Mouse (Mus musculus): ENCODE measurements at regions not wholly inside any gene's neighbourhood (a gene's known extent, or its start where the extent isn't known, plus 50 kb on each side); places are given as distances from the start of the nearest gene placed in this dataset.

GRCm38 (mm10) chr1:193672681-193673080, 302.6 kb upstream of the Camk1g start:
- no peak for DNase-seq

DNA sequence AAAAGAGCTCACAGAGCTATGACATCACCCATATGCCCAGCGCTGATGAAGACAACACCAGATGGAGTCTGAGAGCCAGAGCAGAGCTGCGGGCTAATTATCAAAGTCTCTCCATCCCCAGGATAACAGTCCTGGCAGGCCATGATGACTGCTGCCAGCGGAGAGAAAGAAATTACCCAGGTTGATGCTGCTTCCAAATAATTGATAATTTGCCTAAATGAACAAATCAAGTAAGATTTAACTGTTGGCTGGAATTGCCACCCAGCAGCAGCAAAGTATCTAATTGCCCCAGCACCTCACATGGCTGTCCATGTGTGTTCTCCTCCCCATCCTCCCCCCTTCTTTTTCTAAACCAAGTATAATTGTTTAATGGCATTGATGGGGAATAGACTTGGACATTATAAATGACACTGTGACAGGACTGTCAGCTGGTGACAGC, 301.7 kb upstream of the Camk1g start:
- no peak for DNase-seq

- no peak for DNase-seq
These were observed 300.9 kb upstream of the Camk1g start for GRCm38 (mm10) chr1:193671046-193671445.

DNA sequence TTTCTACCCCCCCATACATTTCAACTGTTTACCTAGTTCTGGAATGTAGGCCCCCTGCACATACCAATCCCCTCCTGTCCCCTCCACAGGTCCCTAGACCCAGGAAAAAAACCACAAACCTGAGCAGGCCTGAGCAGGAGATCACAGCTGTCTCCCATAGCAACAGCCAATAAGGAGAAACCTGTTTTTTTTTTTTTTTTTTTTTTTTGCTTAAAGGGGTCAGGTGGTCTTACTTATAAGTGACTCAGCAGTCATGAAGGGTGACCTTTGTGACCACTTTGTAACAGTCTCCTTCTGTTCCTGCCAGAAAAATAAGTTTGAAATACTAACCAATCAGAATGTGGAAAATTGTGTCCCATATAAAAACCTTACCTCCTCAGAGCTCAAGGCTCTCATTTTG, 299.9 kb upstream of the Camk1g start:
- DNase-seq = no peak

DNA sequence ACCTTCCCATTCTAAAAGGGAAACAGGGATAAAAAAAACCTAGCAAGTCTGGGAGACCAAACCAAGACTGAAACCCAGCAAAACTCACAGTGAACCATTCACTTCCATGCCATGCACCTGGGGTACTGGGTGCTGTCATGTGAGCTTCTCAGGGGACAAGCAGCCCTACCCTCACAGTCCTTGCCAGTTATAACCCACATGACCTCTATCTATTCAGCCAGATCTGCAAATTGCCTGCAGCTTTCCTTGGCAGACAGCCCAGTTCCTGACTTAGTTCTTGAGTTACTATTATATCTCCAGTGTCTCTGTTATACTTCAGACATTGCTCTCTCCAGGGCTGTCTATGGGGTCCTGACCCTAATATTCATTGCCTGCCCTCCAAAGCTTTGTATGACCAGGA, 298.7 kb upstream of the Camk1g start:
- peak; percentile 18 for DNase-seq

DNA sequence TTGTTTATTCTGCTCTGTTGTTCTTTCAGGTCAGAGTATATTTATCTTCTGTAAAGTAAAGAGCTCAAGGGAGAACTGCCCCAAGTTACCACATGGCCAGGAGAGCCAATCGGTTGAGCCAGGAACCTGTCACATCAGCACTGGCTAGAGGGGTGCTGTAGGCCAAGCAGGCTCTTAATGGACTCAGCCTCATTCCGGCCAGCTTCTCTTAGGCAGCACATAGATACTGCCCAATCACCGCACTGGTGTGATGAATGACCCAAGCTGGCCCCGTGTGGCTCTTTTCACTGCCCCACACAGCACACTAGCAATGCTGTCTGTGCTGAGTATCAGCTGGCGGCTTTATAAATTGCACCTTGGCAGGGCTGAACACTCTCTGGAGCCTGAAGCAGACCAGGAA, 295.8 kb upstream of the Camk1g start:
- DNase-seq = no peak

- no peak for DNase-seq
These were observed 294.5 kb upstream of the Camk1g start for GRCm38 (mm10) chr1:193664569-193664968.

DNA sequence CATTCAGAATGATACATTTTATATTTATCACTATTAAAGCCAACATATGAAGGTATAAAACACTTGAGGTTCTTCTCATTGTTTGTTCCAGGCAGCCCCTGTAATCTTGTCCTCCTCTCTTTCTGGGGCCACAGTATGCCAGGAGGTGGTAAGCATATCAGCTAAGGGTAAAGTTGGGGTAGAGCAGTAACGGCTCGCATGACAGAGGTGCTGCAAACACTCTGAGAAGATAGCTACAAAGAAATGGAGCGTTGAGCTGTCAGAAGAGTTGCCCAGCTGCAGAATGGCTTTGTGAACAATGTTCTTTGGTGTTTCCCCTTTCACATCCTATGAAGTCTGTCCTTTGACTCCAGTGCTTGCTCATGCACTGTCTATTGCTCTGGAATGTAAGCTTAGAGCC, 293.5 kb upstream of the Camk1g start:
- no peak for DNase-seq

DNA sequence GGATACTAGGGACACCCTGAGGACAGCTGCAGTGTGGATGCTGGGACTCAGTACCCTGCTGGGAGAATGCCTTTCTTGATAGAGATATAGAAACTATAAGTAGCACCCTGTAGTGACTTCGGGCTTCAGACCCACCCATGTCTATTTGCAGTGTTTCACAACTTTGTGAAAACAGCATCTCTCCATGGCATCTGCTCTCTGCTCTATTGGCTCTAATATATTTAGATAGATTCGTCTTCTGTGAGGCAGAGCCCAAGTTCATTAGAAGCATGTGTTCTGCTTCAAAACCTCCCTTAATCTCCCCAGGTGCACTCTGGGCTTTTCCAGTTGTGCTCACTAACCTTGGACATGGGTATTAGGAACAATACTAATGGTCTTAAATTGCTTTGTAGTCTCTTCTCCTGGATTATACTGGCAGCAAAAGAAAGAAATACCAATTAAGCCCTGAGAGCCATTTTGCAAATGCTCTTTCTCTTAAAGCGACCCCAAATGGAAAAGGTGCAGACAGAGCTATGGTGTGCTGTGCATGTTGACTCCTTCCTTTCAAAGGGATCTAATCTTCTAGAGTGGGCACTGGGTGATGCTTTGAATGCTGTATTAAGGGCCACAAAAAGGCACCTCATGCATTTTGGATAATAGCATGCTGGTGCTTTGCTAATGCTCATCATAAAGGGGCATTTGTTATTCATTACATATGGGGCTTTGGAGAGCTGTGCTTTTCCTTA, 292.2 kb upstream of the Camk1g start:
- no peak for DNase-seq

DNA sequence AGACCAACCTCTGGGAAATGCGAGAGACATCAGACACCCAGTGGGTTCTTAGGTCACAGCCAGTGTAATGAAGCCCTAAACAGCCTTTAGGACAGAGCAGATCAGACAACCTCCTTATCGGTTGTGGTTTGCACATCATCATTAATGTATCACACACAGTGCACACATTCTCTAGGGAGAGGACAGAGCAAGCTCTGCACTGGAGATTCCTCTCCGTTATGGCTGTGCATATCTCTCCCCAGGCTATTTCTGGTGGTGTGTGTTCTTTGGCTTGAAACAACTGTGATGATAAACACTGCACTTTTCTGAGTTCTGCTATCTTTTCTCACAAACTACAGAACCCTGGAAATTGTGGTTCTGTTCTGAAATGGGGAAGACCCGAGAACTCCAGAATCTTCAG, 291.3 kb upstream of the Camk1g start:
- DNase-seq = no peak

DNA sequence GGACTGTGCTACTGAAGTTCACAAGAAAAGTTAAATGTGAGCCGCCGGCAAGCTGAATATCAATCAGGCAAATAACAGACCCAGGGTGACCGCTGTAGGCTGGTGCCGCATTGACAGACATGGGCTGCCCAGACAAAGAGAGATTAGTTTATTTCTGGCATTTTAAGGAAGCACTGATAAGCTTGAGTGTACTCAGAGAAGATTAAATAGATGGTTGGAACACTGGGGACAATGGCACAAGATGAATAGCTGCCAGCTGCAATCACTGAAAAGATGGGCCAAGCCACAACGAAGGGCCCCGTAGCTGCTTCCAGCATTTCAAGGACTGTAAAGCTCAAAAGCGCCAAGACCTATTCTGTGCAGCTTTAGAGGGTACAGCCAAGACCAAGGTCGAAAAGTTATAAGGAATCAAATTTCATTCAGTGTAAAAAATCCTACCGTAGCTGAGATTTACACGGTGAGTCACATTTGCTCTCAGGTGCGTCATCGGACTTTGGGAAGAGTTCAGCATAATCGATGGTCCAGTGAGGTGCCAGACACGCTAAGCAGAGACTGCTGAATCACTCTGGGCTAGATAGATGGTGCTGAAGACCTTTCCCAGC, 285.1 kb upstream of the Camk1g start:
- DNase-seq = no peak

DNA sequence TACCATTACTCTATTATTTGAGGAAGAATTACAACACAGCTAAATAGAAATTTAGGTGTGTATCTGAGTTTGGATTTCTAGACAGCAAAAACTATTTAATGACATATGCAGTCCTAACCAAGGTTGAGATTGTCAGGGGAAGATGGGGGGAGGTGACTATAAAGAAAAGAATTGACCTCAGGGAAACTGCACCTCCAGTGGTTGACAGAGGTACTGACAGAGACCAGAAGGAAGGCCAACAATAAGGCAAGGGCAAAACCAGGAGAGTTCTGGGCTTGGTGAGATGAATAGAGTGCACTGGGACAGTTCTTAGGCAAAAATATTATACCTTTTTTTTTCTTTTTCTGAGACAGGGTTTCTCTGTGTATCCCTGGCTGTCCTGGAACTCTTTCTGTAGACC, 280.2 kb upstream of the Camk1g start:
- DNase-seq = no peak

GRCm38 (mm10) chr1:193649400-193649799, 279.3 kb upstream of the Camk1g start:
- no peak for DNase-seq

DNA sequence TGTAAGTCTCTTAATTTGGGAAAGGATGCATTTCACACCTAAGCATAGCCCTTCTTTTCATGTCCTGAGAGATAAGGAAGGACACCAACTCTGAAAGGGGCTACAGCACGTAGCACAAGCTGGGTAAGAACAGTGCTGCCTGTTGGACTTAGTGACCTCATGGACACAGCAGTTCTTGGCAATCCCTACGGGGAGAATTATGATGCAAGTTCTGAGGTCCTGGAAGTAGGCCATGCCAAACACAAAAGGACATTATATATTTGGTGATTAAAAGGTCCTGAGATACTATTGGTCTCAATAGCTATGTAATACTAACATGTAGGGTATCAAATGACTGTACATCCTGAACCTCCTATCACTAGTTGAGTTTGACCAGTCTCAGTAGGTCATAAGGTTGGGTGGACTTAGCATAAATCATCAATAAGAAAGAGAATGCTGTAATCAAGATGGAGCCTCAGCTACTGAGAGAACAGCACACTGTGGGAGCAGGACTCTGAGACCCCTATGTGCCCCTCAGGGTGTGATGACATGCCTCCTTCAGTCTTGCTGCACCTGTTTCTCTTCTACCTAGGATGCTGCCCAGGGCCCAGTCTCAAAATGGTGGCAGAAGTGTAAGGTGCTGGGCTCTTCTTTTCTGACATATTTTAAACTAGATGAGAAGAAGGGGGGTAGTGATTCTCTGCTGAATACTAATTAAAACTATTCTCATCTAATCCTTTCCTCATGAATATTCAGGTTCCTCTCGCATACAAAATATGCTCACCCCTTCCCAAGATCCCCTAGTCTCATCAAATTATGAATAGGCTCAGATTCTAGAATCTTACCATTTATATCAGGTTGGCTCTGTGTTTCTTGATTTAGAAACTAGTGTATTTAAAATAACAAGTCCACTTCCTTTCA, 277.5 kb upstream of the Camk1g start:
- DNase-seq = no peak

GRCm38 (mm10) chr1:193644506-193644905, 274.4 kb upstream of the Camk1g start:
- no peak for DNase-seq

DNA sequence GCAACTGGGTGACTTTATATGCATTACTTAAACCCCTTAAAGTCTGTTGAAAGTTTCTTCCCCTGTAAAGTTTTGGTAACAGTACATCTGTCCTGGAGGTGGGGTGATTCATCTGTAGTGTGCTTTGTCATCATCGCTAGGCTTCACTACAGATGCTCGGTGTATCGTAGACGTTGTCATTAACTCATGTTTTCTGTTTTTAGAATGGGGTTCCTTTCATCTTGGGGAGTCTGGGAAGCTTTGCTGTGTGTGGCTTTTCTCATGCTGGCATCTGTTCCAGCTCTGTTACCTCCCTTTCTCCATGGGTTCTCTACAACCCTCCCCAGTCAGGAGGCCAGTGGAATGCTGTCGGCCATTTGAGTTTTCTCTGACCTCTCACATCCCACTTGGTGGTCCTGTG, 266.4 kb upstream of the Camk1g start:
- no peak for DNase-seq

GRCm38 (mm10) chr1:193632115-193632514, 262.0 kb upstream of the Camk1g start:
- no peak for DNase-seq

- DNase-seq = no peak
These were observed 259.8 kb upstream of the Camk1g start for GRCm38 (mm10) chr1:193629887-193630286.

DNA sequence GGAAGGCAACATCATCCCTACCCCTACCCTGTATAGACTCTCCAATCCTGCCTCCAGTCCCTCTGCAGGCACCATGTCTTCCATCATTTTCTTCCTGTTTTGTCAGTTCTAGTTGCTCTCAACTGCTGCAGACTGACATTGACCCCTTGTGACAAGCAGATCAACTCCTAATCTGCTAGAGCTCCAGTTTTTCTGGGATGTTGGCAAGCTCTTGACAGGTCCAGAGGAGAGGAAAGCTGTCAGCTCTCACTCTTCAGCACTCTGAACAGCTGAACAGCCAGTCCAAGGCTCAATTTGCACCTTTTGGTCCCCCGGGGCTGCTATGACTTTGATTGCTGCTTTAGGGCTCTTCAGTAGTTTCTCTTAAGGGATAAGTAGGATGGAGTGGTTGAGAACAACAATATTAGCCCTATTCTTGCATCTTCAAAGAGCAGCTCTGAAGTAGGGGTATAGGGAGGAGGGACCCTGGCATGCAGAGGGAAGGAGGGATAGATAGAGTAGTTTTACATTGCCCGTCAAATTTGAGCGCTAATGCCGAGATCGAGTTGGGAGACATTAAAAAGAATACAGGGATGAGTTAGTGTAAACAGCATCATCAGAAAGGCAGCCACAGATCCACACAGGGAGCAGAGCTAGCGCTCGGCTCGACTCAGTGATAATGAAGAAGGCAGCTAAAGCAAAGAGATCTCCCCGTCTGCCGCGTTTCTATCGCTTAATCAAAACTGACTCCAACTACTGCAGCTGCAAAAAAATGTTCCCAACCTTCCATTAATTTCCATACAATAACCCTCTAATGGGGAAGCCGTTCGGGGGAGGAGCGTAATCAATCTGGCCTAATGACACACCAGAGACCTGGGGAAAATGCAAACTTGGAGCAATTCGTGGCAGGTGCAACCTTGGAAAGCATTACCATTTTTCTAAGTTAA, 257.1 kb upstream of the Camk1g start:
- DNase-seq = no peak

DNA sequence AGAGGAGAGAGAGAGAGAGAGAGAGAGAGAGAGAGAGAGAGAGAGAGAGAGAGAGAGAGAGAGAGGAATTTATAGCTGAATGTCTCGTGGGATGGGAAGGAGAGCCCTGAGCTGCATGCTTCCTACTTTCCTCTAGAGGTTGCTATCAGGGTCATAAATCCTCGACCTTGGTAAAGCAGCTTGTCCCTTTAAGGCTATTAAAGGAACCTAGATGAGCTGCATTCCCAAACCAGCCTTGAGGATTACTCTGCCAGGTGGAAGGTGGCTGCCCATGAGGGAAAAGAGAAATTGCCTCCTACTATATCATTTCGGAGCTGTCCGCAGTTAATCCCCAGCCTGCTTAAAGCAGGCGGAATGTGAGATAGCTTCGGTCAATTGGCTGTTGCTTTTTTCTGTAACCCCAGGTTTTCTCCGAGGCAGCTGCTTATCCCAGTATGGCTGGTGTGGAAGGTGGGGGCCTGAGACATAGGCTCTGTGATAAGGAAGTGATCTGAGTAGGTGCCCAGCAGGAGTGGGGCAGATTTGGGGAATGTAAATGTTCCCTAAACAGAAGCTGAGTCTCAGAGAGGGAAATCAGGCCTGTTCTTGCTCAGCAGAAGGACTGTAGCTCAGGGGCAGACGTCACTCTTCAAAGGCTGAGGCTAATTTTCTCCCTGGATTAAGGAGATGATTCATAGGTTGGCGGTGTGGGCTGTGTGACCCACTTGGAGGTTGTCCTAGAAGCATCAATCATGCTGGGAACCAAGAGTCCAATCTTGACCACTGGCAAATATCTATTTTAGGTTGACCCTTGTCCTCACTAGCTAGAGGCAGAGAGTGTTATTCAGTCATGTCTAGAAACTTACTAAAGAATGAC, 255.2 kb upstream of the Camk1g start:
- DNase-seq = peak; percentile 21

DNA sequence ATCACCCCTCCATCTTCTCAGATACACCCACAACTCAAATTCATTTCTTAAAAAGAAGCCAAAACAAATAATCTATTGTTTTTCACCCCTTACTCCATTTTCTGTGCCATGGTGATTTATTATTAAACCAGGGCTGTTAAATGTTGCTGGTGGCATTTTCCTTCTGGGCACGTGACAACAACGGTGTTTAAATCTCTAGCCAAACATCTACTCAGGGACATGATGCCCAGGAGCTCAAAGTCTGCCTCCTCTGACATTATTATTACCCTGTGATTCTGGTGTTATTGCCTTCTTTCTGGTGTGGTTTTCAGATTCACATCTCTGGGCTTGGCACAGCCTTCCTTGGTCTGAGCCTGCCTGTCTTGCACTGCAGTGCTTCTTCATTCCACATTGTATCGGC, 253.5 kb upstream of the Camk1g start:
- no peak for DNase-seq

DNA sequence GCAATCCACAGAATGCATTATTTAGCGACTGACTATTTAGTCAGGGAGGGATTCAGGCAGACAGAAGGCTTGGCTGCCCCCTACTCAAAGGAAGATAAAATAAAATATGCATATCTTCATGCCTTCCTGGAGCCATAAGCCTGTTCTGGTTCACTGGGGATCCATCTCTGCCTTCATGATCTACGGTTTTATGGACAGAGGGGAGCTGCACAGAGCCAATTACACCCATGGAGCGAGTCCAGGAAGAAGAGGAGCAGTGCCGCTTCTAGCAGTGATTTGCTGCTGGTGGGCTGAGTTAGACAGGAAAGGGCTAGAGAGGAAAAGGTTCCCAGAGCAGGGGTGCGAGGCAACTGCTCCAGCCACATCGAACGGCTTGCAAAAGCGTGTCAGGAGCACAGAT, 248.2 kb upstream of the Camk1g start:
- DNase-seq = no peak
